Mouse (Mus musculus) neutrophil, adult 5-6 weeks (primary cell): ENCODE measurements around the gene Zmiz1. TPM values are rescaled to one million over a fixed set of nuclear protein-coding genes. Genes with fewer than 3 reads are reported as not detected.
A peak's percentile ranks its signal among the peaks of the same experiment; 100 is the strongest.

Experiments used
- ATAC-seq: fragments of 151-379, 151-347 bp; 2 replicates; pipeline ENCODE4 v1.8.0; 2017; ENCODE audit warnings: mild to moderate bottlenecking, moderate TSS enrichment; ENCODE audit not compliant: insufficient number of reproducible peaks, poor library complexity, low FRiP score, severe bottlenecking; ENCODE audit errors: extremely low read depth
- total RNA-seq: library from RNA; stranded (forward); fragments of 200-1000 nt; gene quantifications from 2 replicates; pipeline ENCODE4 v1.2.3, GENCODE M21; 2017

The Zmiz1 gene
- 18.7 and 21.6 TPM in 2 replicates for total RNA-seq

GRCm38 (mm10) chr14:25459016-25459393, at the start of gene Zmiz1:
TSS of gene Zmiz1 (plus strand) at chr14:25459185.
- peak; percentile 43 for ATAC-seq

- ATAC-seq: no peak
Observed at GRCm38 (mm10) chr14:25411848-25412527, 47.0 kb upstream of the Zmiz1 start.

- no peak for ATAC-seq
Observed at GRCm38 (mm10) chr14:25412811-25413210, 46.2 kb upstream of the Zmiz1 start.

- ATAC-seq: no peak
Observed at GRCm38 (mm10) chr14:25413510-25413909, 45.5 kb upstream of the Zmiz1 start.

- no peak for ATAC-seq
Observed at GRCm38 (mm10) chr14:25414115-25414514, 44.9 kb upstream of the Zmiz1 start.

- no peak for ATAC-seq
Observed at GRCm38 (mm10) chr14:25420001-25420690, 38.8 kb upstream of the Zmiz1 start.

- no peak for ATAC-seq
Observed at GRCm38 (mm10) chr14:25420987-25421386, 38.0 kb upstream of the Zmiz1 start.

GRCm38 (mm10) chr14:25421596-25422001, 37.4 kb upstream of the Zmiz1 start:
- no peak for ATAC-seq

GRCm38 (mm10) chr14:25422946-25423345, 36.0 kb upstream of the Zmiz1 start:
- ATAC-seq: no peak

- no peak for ATAC-seq
Observed at GRCm38 (mm10) chr14:25423721-25424443, 35.1 kb upstream of the Zmiz1 start.

GRCm38 (mm10) chr14:25438255-25438654, 20.7 kb upstream of the Zmiz1 start:
- ATAC-seq: no peak

- ATAC-seq: no peak
Observed at GRCm38 (mm10) chr14:25440116-25440515, 18.9 kb upstream of the Zmiz1 start.

- no peak for ATAC-seq
Observed at GRCm38 (mm10) chr14:25440777-25441176, 18.2 kb upstream of the Zmiz1 start.

- no peak for ATAC-seq
Observed at GRCm38 (mm10) chr14:25441469-25441868, 17.5 kb upstream of the Zmiz1 start.

GRCm38 (mm10) chr14:25442676-25443075, 16.3 kb upstream of the Zmiz1 start:
- ATAC-seq: no peak

GRCm38 (mm10) chr14:25447136-25447775, 11.7 kb upstream of the Zmiz1 start:
- ATAC-seq: no peak

GRCm38 (mm10) chr14:25448471-25448870, 10.5 kb upstream of the Zmiz1 start:
- ATAC-seq: no peak

GRCm38 (mm10) chr14:25451099-25451667, 7.8 kb upstream of the Zmiz1 start:
- no peak for ATAC-seq
